Mouse (Mus musculus): Measurements from ENCODE around the gene Rhobtb1.

Gene Rhobtb1

GRCm38 (mm10) chr10:69328656-69329046 lies 177.4 kb downstream of the Rhobtb1 start:
- DNase-seq, result no peak

- no peak for DNase-seq
Observed at GRCm38 (mm10) chr10:69331231-69331630, 180.0 kb downstream of the Rhobtb1 start.

- no peak for DNase-seq
Observed at GRCm38 (mm10) chr10:69333212-69333611, 182.0 kb downstream of the Rhobtb1 start.

GRCm38 (mm10) chr10:69334271-69335194 lies 183.3 kb downstream of the Rhobtb1 start:
- no peak for DNase-seq

GRCm38 (mm10) chr10:69335195-69335536 lies 183.9 kb downstream of the Rhobtb1 start:
- no peak for DNase-seq

GRCm38 (mm10) chr10:69335611-69336010 lies 184.4 kb downstream of the Rhobtb1 start:
- no peak for DNase-seq

GRCm38 (mm10) chr10:69336219-69336618 lies 185.0 kb downstream of the Rhobtb1 start:
- no peak for DNase-seq

GRCm38 (mm10) chr10:69340001-69340400 lies 188.8 kb downstream of the Rhobtb1 start:
- no peak for DNase-seq

Measured in lung, postnatal 36 days (tissue).